Mouse (Mus musculus) lung, adult 2 months (tissue): ENCODE results near the gene Sparcl1. TPM values are rescaled to one million over a fixed set of nuclear protein-coding genes. Genes with fewer than 3 reads are reported as not detected.

Experiments used
- DNase-seq: peaks from one replicate; pipeline ENCODE4 v3.0.0; 2022
- H3K4me1 ChIP-seq: fragments of 200-500 bp; 2 replicates; pipeline ENCODE4 v1.6.1; 2011; ENCODE audit warnings: low read length; ENCODE audit not compliant: control insufficient read depth, insufficient read depth
- H3K4me3 ChIP-seq: fragments of 200-500 bp; replicated peaks from 2 replicates; pipeline ENCODE3; 2011; ENCODE audit warnings: low read depth, mild to moderate bottlenecking, control low read depth, low read length; ENCODE audit errors: extremely low read depth
- CTCF ChIP-seq: fragments of 200-500 bp; IDR thresholded peaks from 2 replicates; pipeline ENCODE4 v1.5.1; 2011; ENCODE audit warnings: mild to moderate bottlenecking, low read length, control low read depth; ENCODE audit not compliant: insufficient read depth
- POLR2A ChIP-seq: fragments of 200-500 bp; IDR thresholded peaks from 2 replicates; pipeline ENCODE4 v1.6.1; 2011; ENCODE audit warnings: low read depth, mild to moderate bottlenecking, control low read depth, low read length, borderline replicate concordance; ENCODE audit errors: extremely low read depth
- WGBS: fragments of 180-500 bp; shearing (Covaris S2); methylation state at CpG from one replicate; pipeline ENCODE4 v1.1.7; 2018; 5-methylcytosine and 5-hydroxymethylcytosine counted together
- polyA plus RNA-seq: library from polyadenylated mRNA; depleted of rRNA; stranded (reverse); fragments of >200 nt; gene quantifications from 2 replicates; pipeline ENCODE4 v1.2.3, GENCODE M21; 2012; rRNA removed

Gene Sparcl1
- 214 and 298 TPM in 2 replicates for polyA plus RNA-seq

DNA sequence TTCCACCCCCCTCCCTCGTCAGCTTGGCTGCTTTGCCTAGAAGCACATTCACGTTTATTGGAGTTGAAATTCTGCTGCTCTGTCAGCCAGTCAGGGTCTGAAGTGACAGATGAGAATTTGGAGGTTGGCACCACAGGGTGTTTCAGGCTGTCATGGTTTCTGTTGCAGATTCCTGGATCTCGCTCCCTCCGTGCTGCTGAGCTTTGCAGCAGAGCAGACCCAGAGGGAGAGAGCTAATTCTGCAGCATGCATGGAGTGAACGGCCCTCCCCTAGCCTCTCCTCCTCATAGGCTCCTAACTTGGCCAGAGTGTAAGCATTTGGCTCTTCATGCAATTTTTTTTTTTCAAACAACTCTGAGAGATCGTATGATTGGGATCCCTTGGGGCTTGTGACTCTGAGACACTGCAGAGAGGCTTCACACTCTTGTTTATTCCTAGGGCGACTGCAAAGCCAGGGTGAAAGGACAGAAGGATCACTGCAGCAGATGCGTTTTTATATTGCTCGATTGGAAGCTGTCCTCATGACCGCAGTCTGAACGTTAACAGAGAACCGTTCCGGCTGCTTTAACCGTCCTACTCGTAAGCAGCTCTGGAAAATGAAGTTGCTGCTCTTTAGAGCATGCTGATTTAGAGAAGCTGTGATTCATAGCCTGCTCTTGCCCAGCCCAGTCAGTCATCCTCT, at the start of gene Sparcl1:
Gene Sparcl1, minus strand, starts transcription at position 243 of the 682 bp plus-strand sequence.
- 24% methylated on average over 15 of the region's 15 CpGs for WGBS
- Histone ChIP-seq H3K4me1 (peaks cover 10% of the 10 kb centered on the region; the same call in 1 of the 2 replicates), H3K4me3 (peak within 1 kb of the TSS; percentile 56)
- no peak for DNase-seq
- TF ChIP-seq POLR2A (peak; percentile 72; the same call in 1 of the 2 replicates), CTCF (no peak)

GRCm38 (mm10) chr5:104161390-104161789, 47.9 kb upstream of the Sparcl1 start:
- no peak for DNase-seq
- 41% methylated on average over 1 of the region's 1 CpGs for WGBS
- H3K4me3 ChIP-seq = no peak overlapping the region

GRCm38 (mm10) chr5:104160581-104160980, 47.0 kb upstream of the Sparcl1 start:
- no peak for DNase-seq
- Histone ChIP-seq H3K4me1 (peaks cover 3% of the 10 kb centered on the region; the same call in 1 of the 2 replicates), H3K4me3 (no peak overlapping the region)
- TF ChIP-seq POLR2A (no peak), CTCF (no peak)
- WGBS = 82% methylated on average over 3 of the region's 3 CpGs

More at GRCm38 (mm10) chr5:104161390-104161789, 47.9 kb upstream of the Sparcl1 start:
- peaks cover 3% of the 10 kb centered on the region; the same call in 1 of the 2 replicates for H3K4me1 ChIP-seq
- no peak for TF ChIP-seq CTCF
- no peak for TF ChIP-seq POLR2A

GRCm38 (mm10) chr5:104158332-104159052, 45.0 kb upstream of the Sparcl1 start:
- DNase-seq = no peak
- TF ChIP-seq POLR2A (no peak), CTCF (no peak)
- Histone ChIP-seq H3K4me1 (peaks cover 3% of the 10 kb centered on the region; the same call in 1 of the 2 replicates), H3K4me3 (no peak overlapping the region)
- whole genome bisulfite sequencing = 75% methylated on average over 7 of the region's 7 CpGs

DNA sequence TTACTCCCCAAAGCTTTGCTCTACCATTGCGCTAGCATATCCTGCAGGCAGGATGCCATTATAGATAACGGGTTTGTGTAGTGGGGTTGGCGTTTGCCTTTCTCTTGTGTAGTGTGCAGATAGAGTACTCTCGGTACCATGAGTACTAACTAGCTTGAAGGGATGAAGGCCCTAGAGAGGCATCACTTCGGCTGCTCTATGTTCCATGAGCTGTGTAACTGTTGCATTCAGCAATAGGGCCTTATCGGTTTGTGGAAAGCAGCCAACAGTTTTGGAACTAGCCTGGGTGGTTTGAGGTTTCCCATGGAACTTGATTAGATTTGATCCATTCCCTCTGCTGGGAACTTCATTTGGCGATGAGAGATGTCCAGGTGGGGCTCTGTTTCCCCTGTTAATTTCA, 44.2 kb upstream of the Sparcl1 start:
- TF ChIP-seq CTCF (no peak), POLR2A (no peak)
- no peak for DNase-seq
- WGBS = 90% methylated on average over 7 of the region's 7 CpGs

DNA sequence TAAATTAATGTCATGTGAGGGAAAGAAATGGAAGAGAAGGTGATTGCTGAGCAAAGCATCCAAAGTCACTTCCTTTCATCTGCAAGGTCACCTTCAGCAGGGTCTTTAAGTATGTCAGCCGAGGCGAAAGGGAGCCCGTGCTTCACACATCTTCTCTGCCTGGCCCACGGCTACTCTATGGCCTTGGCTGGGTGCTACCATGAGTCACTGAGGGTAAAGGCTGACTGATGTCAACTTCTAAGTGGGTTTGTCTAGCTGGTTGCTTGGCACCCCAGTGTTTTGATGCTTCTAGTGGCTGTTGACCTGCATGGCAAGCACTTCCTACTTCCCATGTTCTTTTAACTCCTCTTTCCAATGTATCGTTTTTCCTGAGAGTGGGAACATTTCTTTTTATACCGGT, 36.7 kb upstream of the Sparcl1 start:
- TF ChIP-seq CTCF = no peak
- no peak for TF ChIP-seq POLR2A
- Histone ChIP-seq H3K4me3 (no peak overlapping the region), H3K4me1 (0 out of 2 replicates have a peak, but pooled peaks cover 2% of the 10 kb centered on the region)
- WGBS = 89% methylated on average over 6 of the region's 6 CpGs
- no peak for DNase-seq

More for the DNA sequence above, 44.2 kb upstream of the Sparcl1 start:
- H3K4me3 ChIP-seq = no peak overlapping the region
- peaks cover 3% of the 10 kb centered on the region; the same call in 1 of the 2 replicates for H3K4me1 ChIP-seq

DNA sequence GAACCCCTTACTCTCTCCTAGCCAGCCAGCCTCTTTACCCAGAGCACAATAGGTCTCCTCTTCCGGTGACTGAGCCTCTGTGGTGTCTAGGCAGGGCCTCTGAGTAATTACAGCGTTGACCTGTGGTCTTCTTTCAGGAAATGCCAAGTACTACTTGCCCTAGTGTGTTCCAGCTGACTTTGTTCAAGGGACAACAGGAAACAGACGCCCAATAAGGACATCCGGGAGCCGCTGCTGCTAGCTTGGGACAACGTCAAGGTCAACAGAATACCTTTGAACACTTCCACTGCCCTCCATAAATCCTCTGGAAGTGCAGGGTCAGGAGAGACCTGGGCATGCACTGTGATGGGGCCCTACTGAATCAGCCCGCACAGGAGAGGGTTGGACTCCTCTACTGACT, 35.8 kb upstream of the Sparcl1 start:
- H3K4me3 ChIP-seq = no peak overlapping the region
- no peak for TF ChIP-seq POLR2A
- no peak for TF ChIP-seq CTCF
- DNase-seq = no peak
- H3K4me1 ChIP-seq = 0 out of 2 replicates have a peak, but pooled peaks cover 2% of the 10 kb centered on the region
- 33% methylated on average over 7 of the region's 7 CpGs for WGBS

DNA sequence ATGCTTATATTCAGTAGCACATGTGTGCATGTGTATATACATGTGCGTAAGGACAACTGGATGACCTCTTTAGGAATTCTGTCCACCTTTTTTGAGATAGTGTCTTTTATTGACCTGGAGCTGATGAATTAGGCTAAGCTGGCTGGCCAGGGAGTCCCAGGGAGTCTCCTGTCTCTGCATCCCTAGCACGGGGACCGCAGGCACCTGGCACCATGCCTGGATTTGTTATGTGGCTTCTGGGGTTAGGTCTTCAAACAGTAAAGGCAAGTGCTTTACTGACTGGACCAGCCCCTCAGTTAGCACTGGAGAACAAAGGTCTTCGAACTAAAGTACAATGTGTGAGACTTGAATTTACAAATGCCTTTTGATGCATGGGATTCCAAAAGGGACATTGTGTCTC, 30.5 kb upstream of the Sparcl1 start:
- DNase-seq = no peak
- Histone ChIP-seq H3K4me1 (no peaks in the 10 kb centered on the region), H3K4me3 (no peak overlapping the region)
- TF ChIP-seq POLR2A (no peak), CTCF (no peak)
- 64% methylated on average over 4 of the region's 4 CpGs for WGBS

GRCm38 (mm10) chr5:104141067-104141466, 27.5 kb upstream of the Sparcl1 start:
- no peak for DNase-seq
- 69% methylated on average over 2 of the region's 2 CpGs for WGBS
- Histone ChIP-seq H3K4me3 (no peak overlapping the region), H3K4me1 (no peaks in the 10 kb centered on the region)
- TF ChIP-seq CTCF (no peak), POLR2A (no peak)
